Mouse (Mus musculus) erythroblast, adult 5-6 weeks (primary cell): Measurements from ENCODE around the gene Kpna4. TPM values are rescaled to one million over a fixed set of nuclear protein-coding genes. Genes with fewer than 3 reads are reported as not detected.
"Not testable (repeated sequence)": the region's sequence is repeated elsewhere in the genome, so short reads cannot be mapped to it uniquely, and the experiment has no call there.

Experiments used
- ATAC-seq: replicated peaks from 2 replicates; pipeline ENCODE4 v1.8.0; 2016; ENCODE audit warnings: moderate number of reproducible peaks, mild to moderate bottlenecking, moderate TSS enrichment, inconsistent platforms; ENCODE audit not compliant: poor library complexity, low FRiP score, severe bottlenecking
- total RNA-seq, 2 experiments: library from RNA; stranded (forward) in 1 of 2; stranded (reverse) in 1 of 2; fragments of 150-400 nt in 1 of 2; fragments of 200-764, 138-1000 nt in 1 of 2; gene quantifications; 2 replicates each; pipeline versions ENCODE4 v1.2.3 to v1.2.4; 2015 to 2017; ENCODE audit warnings: low replicate concordance in 2 of 2

Kpna4 gene
- total RNA-seq, 2 experiments from 2014 or later, result 21.3 to 29.1 TPM

- peak; percentile 81 for ATAC-seq
Observed at GRCm38 (mm10) chr3:69020285-69020684, 106.6 kb downstream of the Kpna4 start.

GRCm38 (mm10) chr3:69018635-69019034 is 108.3 kb downstream of the Kpna4 start:
- ATAC-seq, result not testable (repeated sequence)

- no peak for ATAC-seq
Observed at GRCm38 (mm10) chr3:69017181-69017580, 109.7 kb downstream of the Kpna4 start.

Other genes starting within 250 kb of the Kpna4 start
- 45.6 and 50.7 TPM in 2 replicates for gene Ift80, start 122.5 kb downstream of the Kpna4 start, total RNA-seq (2015; ENCODE audit: low replicate concordance)
- 73.9 and 79.5 TPM in 2 replicates for gene Ift80, start 122.5 kb downstream of the Kpna4 start, total RNA-seq (2017; ENCODE audit: low replicate concordance)
- 162 and 171 TPM in 2 replicates for gene Smc4, start 122.4 kb downstream of the Kpna4 start, total RNA-seq (2015; ENCODE audit: low replicate concordance)
- gene Smc4, start 122.4 kb downstream of the Kpna4 start, total RNA-seq (2017; ENCODE audit: low replicate concordance), result 317 and 358 TPM in 2 replicates
- gene Trim59, start 82.4 kb downstream of the Kpna4 start, total RNA-seq (2015; ENCODE audit: low replicate concordance), result 378 and 394 TPM in 2 replicates
- 264 and 376 TPM in 2 replicates for gene Trim59, start 82.4 kb downstream of the Kpna4 start, total RNA-seq (2017; ENCODE audit: low replicate concordance)
- gene Arl14, start 95.3 kb upstream of the Kpna4 start, total RNA-seq (2015; ENCODE audit: low replicate concordance), result not detected in 2 replicates
- not detected in 2 replicates for gene Arl14, start 95.3 kb upstream of the Kpna4 start, total RNA-seq (2017; ENCODE audit: low replicate concordance)
- 4.8 and 11.5 TPM in 2 replicates for gene Ppm1l, start 189.7 kb upstream of the Kpna4 start, total RNA-seq (2015; ENCODE audit: low replicate concordance)
- 12.9 and 17.1 TPM in 2 replicates for gene Ppm1l, start 189.7 kb upstream of the Kpna4 start, total RNA-seq (2017; ENCODE audit: low replicate concordance)